Mouse (Mus musculus): ENCODE measurements around the gene Trim69.
A peak's percentile ranks its signal among the peaks of the same experiment; 100 is the strongest.

The Trim69 gene

DNA sequence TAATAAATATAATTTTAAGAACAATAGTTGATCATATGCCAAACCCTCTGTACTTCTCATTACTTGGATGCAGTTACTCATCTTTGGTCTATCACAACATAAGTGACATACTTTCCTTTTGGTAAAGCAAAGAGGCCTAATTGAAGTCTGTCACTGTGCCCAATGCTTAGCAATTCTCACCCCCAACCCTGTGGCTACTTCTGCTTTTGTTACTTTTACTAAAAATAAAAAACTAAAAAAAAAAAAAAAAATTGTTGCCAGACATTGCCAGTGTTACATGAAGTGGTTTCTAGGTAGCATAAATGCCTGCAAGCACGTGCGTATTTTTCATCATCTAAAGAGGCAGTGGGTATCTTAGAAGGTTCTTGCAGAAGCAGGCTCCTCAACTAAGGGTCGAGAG, 7.7 kb upstream of the Trim69 start:
- no peak for DNase-seq (ENCODE audit: low read depth, low spot score)

DNA sequence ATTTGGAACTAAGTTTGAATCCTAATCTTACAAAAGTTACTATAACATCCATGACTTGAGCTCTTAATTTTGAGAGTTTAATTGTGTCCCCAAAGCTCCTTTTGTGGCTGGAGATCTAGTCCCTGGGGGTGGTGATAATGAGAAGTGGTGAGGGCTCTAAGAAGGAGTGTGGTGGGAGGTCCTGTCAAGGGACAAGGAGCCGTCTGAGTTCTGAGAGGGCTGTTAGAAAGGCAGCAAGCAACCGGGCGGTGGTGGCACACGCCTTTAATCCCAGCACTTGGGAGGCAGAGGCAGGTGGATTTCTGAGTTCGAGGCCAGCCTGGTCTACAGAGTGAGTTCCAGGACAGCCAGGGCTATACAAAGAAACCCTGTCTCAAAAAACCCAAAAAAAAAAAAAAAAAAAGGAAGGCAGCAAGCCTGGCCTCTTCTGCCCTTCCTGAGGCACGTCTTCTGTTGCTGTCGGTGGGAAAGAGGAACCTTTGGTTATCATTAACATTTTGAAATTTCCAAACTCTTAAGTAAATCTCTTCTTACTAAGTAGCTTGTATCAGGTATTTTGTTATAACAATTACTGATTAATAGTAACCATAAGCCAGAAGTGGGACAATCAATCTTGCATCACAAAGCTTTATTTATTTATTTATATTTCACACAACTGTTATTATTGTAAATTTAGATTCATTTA, 6.7 kb upstream of the Trim69 start:
- DNase-seq (ENCODE audit: low read depth, low spot score), result no peak

DNA sequence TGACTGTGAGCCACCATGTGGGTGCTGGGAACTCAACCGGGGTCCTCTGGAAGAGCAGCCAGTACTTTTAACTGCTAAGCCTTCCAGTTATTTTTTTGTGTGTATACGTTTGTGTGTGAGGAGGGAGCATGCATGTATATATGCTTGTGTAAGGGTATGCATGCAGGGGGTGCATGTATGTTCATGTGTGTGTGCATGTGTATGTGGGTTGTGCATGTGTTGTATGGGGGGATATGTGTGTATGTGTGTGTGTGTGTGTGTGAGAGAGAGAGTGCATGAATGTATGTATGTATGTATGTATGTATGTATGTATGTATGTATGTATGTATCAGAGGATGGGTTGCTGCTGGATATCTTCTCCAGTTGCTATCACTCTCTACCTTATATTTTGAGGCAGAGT, 6.0 kb upstream of the Trim69 start:
- no peak for DNase-seq (ENCODE audit: low read depth, low spot score)

DNA sequence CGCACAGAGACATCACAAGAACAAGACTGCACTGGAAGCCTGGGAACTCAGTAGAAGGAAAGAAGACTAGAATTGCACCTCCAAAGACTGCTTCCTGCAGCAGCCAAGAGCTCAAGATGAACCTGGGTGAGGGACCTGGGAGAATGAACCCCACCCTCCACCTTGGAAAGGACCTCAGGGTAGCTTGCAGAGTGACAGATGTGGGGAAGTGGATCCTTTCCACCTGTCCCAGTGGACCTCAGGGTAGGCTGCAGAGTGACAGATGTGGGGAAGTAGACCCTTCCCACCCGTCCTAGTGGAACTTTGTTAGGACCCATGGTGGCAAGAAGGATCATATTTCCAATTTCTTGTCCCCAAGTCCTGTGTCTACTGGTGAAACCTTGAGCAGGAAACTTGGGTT, 5.2 kb upstream of the Trim69 start:
- DNase-seq (ENCODE audit: low read depth, low spot score), result no peak

DNA sequence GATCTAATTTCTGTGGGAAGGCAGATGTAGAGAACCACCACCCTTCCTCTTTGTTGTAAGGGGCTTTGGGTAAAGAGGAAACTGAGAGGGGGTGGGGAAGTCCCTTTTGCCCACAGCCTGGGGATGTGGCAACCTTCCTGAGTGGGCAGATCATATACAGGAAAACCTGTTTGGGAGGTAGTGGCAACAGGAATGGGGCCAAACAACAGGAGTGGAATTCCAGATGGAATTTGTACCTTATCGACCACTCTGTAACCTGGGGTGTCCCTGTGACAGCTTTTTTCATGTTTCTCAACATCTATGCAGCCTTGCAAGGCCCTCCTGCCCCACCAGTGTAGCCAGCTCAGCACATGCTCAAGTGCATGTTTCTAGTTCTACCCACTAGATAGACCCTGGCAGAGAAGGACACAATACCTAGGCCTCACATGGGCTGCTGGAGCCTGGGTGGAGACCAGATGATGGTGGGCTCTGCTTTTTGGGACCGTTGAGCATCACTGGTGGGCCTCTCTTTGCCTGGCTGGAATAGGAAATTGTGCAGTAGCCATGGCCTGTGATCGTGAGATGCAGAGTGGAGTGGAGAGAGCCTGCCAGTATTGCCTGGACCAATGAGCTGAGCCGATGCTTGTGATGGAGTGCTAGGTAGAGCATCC, 4.3 kb upstream of the Trim69 start:
- no peak for DNase-seq (ENCODE audit: low read depth, low spot score)

DNA sequence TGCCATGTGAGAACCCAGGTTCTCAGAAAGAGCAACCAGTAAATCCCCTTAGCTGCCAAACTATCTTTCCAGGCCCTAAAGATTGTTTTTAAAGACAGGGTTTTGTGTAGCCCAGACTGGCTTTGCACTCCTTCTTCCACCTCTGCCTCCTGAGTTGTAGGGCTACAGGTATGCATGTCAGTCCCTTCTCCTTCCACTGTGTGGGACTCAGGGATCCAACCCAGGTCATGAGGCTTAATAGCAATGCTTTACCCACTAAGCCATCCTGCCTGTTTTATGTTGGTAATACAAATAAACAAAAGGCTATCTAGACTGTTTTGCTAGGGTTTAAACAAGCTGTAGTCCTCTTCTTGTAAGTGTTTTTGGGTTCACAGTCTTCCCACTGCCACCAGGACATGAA, 2.9 kb upstream of the Trim69 start:
- DNase-seq (ENCODE audit: low read depth, low spot score), result no peak

DNA sequence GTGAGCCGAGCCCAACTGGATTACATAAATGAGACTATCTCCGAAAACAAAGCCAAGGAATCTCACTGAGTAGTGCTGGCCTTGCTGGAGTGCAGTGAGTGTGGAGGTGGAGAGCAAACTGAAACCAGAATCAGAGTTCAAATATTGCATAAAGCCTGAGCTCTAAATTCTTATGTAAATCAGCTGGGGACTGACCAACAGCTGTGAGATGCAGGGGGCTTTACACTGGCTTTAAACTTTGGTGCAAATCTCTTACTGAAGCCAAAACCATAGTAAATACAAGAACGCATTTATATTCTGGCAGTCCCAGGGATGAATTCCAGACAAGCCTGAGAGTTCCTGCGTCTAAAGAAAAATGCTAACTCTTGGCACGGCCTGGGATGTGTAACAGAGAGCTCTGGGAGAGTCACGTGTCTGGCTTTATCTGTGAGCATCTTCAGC, 2.1 kb upstream of the Trim69 start:
- DNase-seq (ENCODE audit: low read depth, low spot score), result no peak

DNA sequence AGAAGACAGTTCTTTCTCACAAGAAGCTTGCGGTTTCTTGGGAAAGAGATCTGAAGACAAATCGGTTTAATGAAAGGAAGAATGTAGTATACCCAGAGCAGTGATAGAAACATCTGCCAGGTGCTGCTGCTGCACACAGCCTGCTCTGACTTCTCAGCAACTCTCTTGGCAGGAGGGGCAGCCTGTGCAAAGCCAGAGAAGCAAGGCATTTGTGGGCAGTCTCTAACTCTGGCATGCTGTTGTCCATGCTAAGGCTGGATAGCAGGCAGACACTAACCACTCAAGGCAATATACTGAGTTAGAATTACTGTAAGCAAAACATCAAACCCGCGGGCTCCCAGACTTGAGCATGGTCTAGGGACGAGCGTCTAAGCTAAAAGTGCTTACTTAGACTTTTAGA, 833 bp upstream of the Trim69 start:
- DNase-seq (ENCODE audit: low read depth, low spot score), result no peak

DNA sequence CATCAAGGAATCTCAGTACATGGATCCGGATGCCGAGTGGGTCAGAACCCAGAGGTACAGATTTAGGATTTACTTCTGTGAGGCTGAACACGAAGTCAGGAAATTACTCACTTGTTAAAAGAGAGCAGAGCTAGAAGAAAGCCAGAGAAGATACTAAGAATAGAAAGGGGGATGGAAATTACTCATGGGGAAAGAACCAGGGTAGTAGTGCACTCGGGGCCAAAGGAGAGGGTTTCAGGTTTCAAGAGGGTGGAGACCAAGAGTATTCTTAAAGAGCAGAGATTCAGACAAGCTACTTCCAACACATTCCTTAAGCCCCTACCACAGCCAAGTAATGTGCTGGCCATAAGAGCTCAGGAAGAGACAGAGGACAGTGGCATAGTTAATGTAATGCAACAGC, 1.0 kb downstream of the Trim69 start:
- DNase-seq (ENCODE audit: low read depth, low spot score), result no peak

DNA sequence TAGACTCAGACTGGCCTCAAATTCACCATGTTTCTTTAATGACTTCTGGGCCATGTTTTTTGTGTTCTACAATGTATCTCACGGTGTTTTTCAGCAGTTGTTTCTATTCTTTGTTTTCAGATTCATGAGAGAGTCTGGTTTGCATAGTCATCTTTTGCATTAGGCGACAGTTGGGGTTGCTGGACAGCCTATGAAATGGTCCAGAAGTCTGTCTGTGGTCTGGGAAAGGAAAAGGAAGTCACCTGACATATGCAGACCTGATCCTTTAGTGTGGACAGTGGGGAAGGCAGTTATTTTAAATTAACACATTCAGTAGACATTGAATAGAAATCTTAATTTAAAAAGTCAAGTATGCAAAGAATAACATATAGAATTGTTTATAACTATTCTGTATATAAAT, 2.0 kb downstream of the Trim69 start:
- DNase-seq (ENCODE audit: low read depth, low spot score), result no peak

DNA sequence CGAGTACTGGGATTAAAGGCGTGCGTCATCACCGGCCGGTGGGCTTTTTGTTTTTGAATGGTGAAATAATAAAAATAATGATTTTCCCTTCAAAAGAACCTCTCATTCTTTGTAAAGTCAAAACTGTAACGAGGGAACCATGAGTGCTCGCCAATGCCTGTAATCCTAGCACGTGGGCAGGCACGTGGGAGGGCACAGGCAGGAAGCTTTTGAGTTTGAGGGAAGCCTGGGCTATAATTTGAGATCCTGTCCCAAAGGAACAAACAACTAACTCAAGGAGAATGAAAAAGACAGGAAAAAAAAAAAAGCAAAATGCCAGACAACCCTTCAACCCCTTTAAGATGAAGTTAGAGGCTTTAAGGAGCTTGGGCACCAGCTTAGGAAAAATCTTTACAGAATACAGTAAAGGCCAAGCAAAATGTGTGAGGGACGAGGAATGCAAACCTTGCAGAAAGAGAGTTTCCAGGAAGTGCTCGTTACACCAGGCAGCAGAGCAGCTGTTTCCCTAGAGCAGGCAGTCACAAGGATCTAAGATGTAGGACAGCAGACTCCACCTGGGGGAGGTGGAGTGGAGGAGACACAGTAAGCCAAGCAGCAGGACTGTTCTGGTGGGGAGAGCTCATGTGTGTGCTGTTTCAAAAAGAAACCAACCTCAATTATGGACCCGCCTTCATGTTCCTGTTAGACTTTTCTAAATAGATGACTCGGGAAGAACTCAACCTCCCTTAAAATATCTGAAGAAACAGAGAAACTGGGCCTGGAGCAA, 3.1 kb downstream of the Trim69 start:
- DNase-seq (ENCODE audit: low read depth, low spot score), result no peak

DNA sequence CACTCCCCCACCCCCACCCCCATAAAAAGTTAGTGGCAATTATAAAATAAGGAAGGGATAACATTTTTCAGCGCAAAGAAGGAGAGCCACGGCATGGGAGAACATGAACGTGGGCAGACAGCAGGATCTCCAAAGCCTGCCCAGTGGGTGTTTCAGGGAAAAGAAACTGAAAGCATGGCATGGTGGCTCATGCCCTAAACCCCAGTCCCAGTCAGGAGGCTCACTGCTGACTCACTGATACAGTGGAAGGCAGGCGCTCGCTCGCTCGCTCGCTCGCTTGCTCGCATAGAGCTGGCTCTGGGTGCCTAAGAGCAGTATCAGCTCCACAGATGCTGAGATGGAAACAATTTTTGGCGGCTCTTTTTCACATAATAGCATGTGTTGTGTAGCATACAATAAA, 3.8 kb downstream of the Trim69 start:
- DNase-seq (ENCODE audit: low read depth, low spot score), result no peak

DNA sequence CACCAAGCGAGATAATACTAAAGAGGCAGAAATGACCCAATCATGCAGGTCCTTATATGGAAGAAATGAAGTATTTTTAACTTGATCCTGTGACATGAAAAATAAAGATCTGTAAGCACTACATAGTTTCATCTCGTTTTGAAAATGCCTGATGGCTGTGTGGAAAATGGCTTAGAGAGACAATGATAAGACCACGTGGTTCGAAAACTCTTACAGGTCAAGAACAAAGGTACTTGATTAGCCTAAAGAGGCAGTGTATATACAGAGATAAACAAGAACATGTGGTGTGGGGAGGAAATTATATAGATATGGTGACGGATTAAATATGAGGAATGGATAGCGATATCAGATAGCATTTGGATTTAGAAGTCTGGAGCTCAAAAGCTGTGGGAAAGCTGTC, 10.8 kb downstream of the Trim69 start:
- no peak for DNase-seq (ENCODE audit: low read depth, low spot score)

DNA sequence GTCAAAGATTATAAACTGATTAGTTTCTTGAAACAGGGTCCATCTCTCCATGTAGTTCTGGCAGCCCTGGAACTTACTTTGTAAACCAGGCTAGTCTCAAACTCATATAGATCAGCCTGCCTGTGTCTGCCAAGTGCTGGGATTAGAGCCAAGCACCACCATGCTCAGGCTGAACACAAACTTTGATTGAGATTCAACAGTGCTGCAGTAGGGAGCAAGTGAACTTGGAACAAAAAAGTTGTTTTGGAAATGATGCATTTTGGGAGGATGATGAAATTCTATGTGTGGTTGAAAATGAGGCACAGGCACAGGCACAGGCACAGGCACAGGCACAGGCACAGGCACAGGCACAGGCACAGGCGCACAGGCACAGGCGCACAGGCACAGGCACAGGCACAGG, 11.7 kb downstream of the Trim69 start:
- no peak for DNase-seq (ENCODE audit: low read depth, low spot score)

DNA sequence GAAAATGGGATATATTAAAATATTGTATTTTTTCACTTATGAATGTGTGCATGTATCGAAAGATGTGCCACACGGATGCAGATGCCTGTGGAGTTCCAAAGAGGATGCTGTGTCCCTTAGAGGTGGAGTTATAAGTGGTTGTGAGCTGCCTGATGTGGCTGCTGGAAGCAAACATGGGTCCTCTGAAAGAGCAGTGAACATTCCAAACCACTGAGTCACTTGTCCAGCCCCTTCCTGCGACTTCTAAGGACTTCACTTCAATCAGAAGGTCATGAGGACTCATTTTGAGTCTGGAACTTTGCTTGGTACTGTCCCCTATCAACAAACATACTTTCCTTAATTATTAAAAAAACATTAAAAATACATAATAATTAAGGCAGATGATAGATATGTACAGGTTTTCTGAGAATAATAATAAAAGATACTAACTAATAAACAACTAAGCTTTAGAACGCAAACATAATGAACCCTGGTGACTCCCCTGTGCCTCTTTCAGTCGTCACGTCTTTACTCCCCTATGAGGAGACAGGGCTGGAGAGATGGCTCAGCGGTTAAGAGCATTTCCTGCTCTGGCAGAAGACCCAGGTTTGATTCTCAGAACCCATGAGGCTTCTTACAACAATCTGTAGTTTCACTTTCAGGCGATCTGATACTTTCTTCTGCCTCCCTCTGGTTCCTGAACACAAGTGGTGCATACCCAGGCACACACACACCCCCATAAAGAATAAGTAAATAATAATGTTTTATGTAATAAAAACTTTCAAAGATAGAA, 19.7 kb downstream of the Trim69 start:
- DNase-seq (ENCODE audit: low read depth, low spot score), result no peak

DNA sequence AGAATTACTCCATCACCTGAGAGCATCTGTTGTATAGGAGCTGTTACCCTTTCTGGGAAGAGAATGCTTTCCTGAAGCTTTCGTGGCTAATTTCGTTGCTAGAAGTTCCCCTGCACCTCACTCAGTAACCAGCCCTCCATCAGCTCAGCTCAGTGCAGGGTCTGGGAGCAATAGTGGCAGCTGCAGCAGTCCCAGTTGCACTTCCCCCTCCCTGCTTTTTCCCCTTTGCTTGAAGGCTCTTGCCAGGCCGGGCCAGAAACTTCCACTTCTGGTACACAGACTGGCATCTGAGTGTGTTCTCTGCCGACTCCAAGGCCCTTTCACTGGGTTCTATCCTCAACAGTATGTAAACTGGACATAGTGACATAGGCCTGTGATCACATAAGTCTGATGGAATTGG, 24.6 kb downstream of the Trim69 start:
- DNase-seq (ENCODE audit: low read depth, low spot score), result no peak

DNA sequence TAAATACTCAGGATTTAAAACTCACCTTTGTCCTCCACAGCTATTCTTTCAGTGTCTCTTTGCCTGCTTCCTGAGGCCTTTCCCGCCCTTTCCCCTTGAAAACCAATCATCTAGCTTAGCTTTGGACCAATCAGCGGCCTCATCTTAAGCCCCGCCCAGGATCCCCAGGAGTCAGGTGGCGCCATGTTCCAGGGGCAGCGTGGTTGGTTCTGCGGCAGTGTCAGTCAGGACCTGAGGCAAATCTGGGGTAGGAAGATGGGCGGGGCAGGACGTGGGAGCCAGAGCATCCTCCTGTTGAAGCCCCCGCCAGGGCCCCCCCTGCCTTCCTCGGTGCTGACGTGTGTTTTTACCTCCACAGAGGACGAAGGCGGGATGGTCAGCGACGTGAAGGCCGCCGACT, 25.6 kb downstream of the Trim69 start, which contains the start of the genes Patl2 and Terb2:
TSS of gene Patl2 (minus strand) at position 84 of the 400 bp plus-strand sequence.
TSS of gene Terb2 (plus strand) at position 167 of the 400 bp plus-strand sequence.
- DNase-seq (ENCODE audit: low read depth, low spot score), result no peak

DNA sequence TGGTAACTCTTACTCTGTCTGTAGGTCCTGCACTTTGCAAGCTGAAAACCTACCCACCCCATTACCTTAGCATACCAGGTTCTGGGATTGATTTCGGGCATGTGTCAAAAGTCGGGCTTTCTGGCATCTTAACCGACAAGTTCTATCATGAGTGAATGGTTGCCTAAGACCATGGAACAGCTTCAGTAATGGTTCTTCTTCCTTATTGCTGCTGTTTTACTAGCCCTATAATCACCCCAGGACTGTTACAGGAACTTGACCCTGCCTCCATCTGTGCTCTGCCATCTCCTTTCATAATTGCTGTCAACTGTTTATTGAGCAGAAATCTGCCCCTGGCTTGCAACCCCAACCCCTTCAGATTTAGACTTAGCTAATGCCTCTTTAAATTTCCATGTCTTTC, 26.3 kb downstream of the Trim69 start:
- no peak for DNase-seq (ENCODE audit: low read depth, low spot score)

DNA sequence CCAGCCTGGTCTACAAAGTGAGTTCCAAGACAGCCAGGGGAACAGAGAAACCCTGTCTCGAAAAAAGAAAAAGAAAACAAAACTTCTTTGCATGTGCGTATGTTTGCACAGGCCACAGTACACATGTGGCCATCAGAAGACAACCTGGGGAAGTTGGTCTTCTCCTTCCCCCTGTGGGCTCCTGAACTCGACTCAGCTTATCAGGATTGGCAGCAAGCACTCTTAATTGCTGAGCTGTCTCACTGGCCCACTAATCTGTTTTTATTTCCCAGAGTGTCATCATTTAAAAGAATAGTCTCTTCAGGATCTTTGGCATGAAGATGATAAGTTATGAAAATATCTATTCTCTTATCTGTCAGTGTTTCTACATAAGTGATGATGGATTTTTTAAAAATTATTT, 31.3 kb downstream of the Trim69 start:
- no peak for DNase-seq (ENCODE audit: low read depth, low spot score)

DNA sequence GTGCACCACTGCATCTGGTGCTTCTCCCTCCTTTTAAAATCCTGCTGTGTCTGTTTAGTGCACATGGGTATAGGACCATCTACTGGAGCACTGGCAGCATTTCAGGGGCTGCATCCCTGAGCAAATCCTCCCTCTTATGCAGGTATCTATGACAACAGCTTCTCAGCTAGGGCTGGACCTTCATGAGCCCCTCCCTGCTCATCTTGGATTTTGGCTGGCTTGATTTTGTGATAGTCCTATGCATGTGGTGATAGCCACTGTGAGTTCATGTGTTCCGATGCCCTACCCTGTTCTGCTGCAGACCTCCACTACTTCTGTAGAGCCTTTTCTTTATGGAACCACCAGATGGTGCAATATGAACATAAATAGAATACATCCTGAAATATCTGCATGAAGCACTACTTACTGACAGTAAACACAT, 34.0 kb downstream of the Trim69 start:
- peak; percentile 41 for DNase-seq (ENCODE audit: low read depth, low spot score)

DNA sequence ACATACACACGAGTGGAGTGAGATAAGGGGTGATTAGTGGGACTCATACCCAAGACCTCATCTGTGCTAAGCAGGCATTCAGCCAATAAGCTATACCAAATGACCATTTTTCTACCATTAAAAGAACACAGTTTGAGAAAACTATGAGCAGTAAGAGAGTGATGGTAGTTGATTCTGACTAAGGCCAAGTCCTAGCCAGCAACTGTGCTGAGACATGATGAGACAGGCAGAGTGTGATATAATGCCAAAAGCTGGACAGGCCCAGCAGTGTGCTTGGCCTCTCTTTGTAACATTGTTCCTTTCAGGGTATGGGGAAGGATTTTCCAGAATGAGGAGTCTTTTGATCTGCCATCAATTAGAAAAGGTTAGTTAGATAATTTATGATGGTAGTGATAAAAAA, 41.0 kb downstream of the Trim69 start:
- DNase-seq (ENCODE audit: low read depth, low spot score), result no peak
